Comparison of ENCODE assay signal across 15 mouse cellular contexts in genomic region chr17:27293586-27294207, GRCm38 (mm10).
DNase-seq lines count a peak whose midpoint lies in the region; ATAC-seq and TF ChIP-seq lines count a peak whose summit lies in the region.
"Had no signal": no experiment of that assay in that cellular context is flagged by ENCODE, and none has a peak within 500 bp of the region (broad histone marks: within the 10 kb centered on the region; RNA-seq: fewer than 3 reads in every experiment).

No protein-coding gene starts in this region.

- peaks cover 21% of the 10 kb centered on the region; the same call in 1 of the 2 replicates for H3K4me1 ChIP-seq in kidney, embryonic 15.5 days
- H3K4me1 ChIP-seq in limb, embryonic 14.5 days (ENCODE audit: control insufficient read depth, insufficient read depth, low read length), result no peaks in the 10 kb centered on the region

- no peak for ATAC-seq in cerebellum, adult (ENCODE audit: insufficient number of reproducible peaks, low FRiP score, low TSS enrichment)
- ATAC-seq in kidney, embryonic 15.5 days (replicated peaks; ENCODE audit: low FRiP score), result 0 out of 2 replicates have a peak, but pooled peaks have one; percentile 7
- ATAC-seq in limb, embryonic 14.5 days (ENCODE audit: low FRiP score, low read depth), result peak; percentile 9; the same call in 1 of the 2 replicates
- ATAC-seq: forebrain, postnatal 0 days; liver, postnatal 0 days had no signal

- peak overlapping the region; percentile 76 for H3K27ac ChIP-seq in kidney, embryonic 15.5 days
- no peak overlapping the region; the same call in 1 of the 2 replicates for H3K27ac ChIP-seq in limb, embryonic 14.5 days (replicated peaks; ENCODE audit: low read depth, low read length)

- no peaks in the 10 kb centered on the region for H3K27me3 ChIP-seq in kidney, embryonic 15.5 days
- H3K27me3 ChIP-seq in limb, embryonic 14.5 days (ENCODE audit: control insufficient read depth, insufficient read depth, low read length), result no peaks in the 10 kb centered on the region

- peak; percentile 54 to 60 for DNase-seq in cerebellum, postnatal 14 days
- DNase-seq in kidney, adult 11 months, result no peak
- peak; percentile 3 for DNase-seq in ovary, postnatal 36 days (ENCODE audit: low spot score)
- no peak for DNase-seq in ovary, adult 18-20 months (ENCODE audit: low spot score)
- DNase-seq in limb, embryonic 14.5 days (ENCODE audit: low spot score), result no peak
- DNase-seq: adrenal gland, postnatal 25 days; cerebellum, adult 9-10 months; forebrain, postnatal 0 days; heart, postnatal 14 days; liver; liver, postnatal 0 days; lung, postnatal 36 days had no signal

- H3K4me2 ChIP-seq in kidney, embryonic 15.5 days, result no peak overlapping the region
- no peak overlapping the region for H3K4me2 ChIP-seq in limb, embryonic 14.5 days (replicated peaks; ENCODE audit: low read depth, low read length, severe bottlenecking)
- H3K4me2 ChIP-seq: heart, embryonic 11.5 days had no signal

- no peak overlapping the region for H3K9ac ChIP-seq in kidney, embryonic 15.5 days
- no peak overlapping the region for H3K9ac ChIP-seq in limb, embryonic 14.5 days (ENCODE audit: low read depth, low read length, severe bottlenecking)
- H3K9ac ChIP-seq: forebrain, postnatal 0 days; liver, postnatal 0 days had no signal

- no peaks in the 10 kb centered on the region for H3K36me3 ChIP-seq in kidney, embryonic 15.5 days
- H3K36me3 ChIP-seq in limb, embryonic 14.5 days (ENCODE audit: control insufficient read depth, insufficient read depth, low read length), result no peaks in the 10 kb centered on the region

- peaks cover 6% of the 10 kb centered on the region for H3K9me3 ChIP-seq in kidney, embryonic 15.5 days (replicated peaks)
- peaks cover 4% of the 10 kb centered on the region for H3K9me3 ChIP-seq in limb, embryonic 14.5 days (ENCODE audit: control insufficient read depth, low read length)

- WGBS in kidney, embryonic 15.5 days, result 68% methylated on average over 14 of the region's 14 CpGs
- WGBS in limb, embryonic 14.5 days, result 75% methylated on average over 14 of the region's 14 CpGs

- no peak overlapping the region for H3K4me3 ChIP-seq in kidney, embryonic 15.5 days (replicated peaks)
- no peak overlapping the region for H3K4me3 ChIP-seq in limb, embryonic 14.5 days (replicated peaks; ENCODE audit: low read length)

- no peak for TF ChIP-seq POLR2A in limb, embryonic 14.5 days (IDR thresholded peaks at IDR 0.05; ENCODE audit: borderline replicate concordance, extremely low read depth, insufficient read depth, insufficient read length)

Comparison
In these comparisons a context has a peak if more than half of its experiments do, and no peak if none do; other contexts are left out.
1. DNase-seq: peak in cerebellum, postnatal 14 days (2 of 2) and ovary, postnatal 36 days (single experiment); none in kidney, adult 11 months (single experiment), ovary, adult 18-20 months (single experiment) and limb, embryonic 14.5 days (single experiment).